Mouse (Mus musculus) lung, adult 2 months (tissue): ENCODE measurements at regions not wholly inside any gene's neighbourhood (a gene's known extent, or its start where the extent isn't known, plus 50 kb on each side); places are given as distances from the start of the nearest gene placed in this dataset.

ENCODE experiments used
- CTCF ChIP-seq: fragments of 200-500 bp; IDR thresholded peaks from 2 replicates; pipeline ENCODE4 v1.5.1; 2011; ENCODE audit warnings: mild to moderate bottlenecking, low read length, control low read depth; ENCODE audit not compliant: insufficient read depth
- POLR2A ChIP-seq: fragments of 200-500 bp; IDR thresholded peaks from 2 replicates; pipeline ENCODE4 v1.6.1; 2011; ENCODE audit warnings: low read depth, mild to moderate bottlenecking, control low read depth, low read length, borderline replicate concordance; ENCODE audit errors: extremely low read depth

- no peak for TF ChIP-seq CTCF
- TF ChIP-seq POLR2A = no peak
These were observed 79.4 kb upstream of the Prep start for GRCm38 (mm10) chr10:44987615-44988014.
